Mouse (Mus musculus): ENCODE measurements at regions not wholly inside any gene's neighbourhood (a gene's known extent, or its start where the extent isn't known, plus 50 kb on each side); places are given as distances from the start of the nearest gene placed in this dataset.

- intact Hi-C loops (cut with DNase I) = no loop called here
- H3K27ac ChIP-seq = no peak overlapping the region
- TF ChIP-seq CTCF (IDR thresholded peaks at IDR 0.05) = no peak
- H3K4me3 ChIP-seq = no peak overlapping the region
- no peak for DNase-seq (ENCODE audit: extremely low spot score in 1 of 2, low spot score in 2 of 2)
Observed at GRCm38 (mm10) chr1:190334053-190334452, 163.5 kb upstream of the Prox1 start.

- no peak for TF ChIP-seq CTCF (IDR thresholded peaks at IDR 0.05)
- Histone ChIP-seq H3K4me3 (no peak overlapping the region), H3K27ac (no peak overlapping the region)
- intact Hi-C loops (cut with DNase I) = no loop called here
- DNase-seq (ENCODE audit: extremely low spot score in 1 of 2, low spot score in 2 of 2) = no peak
Observed at GRCm38 (mm10) chr1:190332001-190332400, 161.5 kb upstream of the Prox1 start.

- Histone ChIP-seq H3K4me3 (no peak overlapping the region), H3K27ac (no peak overlapping the region)
- DNase-seq (ENCODE audit: extremely low spot score in 1 of 2, low spot score in 2 of 2) = no peak
- intact Hi-C loops (cut with DNase I) = no loop called here
- TF ChIP-seq CTCF (IDR thresholded peaks at IDR 0.05) = no peak
Observed at GRCm38 (mm10) chr1:190324562-190324961, 154.0 kb upstream of the Prox1 start.

- DNase-seq (ENCODE audit: extremely low spot score in 1 of 2, low spot score in 2 of 2) = no peak
- Histone ChIP-seq H3K27ac (no peak overlapping the region), H3K4me3 (no peak overlapping the region)
- intact Hi-C loops (cut with DNase I) = no loop called here
- TF ChIP-seq CTCF (IDR thresholded peaks at IDR 0.05) = no peak
Observed at GRCm38 (mm10) chr1:190323671-190324070, 153.2 kb upstream of the Prox1 start.

DNA sequence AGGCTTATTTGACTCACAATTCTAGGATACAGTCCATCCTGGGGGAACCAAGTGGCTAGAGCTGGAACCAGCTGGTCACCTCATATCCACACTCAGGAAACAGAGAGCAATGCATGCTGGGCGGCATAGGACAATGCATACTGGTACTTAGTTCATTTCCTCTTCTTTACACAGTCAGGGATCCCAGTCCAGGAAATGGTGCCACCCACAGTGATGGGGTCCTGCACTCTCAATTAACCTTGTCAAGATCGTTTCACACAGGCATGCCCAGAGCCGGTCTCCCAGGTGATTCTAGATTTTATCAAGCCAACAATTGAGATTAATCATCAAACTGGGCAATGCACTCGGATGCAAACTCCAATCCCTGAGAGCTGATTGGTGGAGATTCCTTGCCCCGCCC is 145.7 kb upstream of the Prox1 start:
- H3K27ac ChIP-seq = no peak overlapping the region
- intact Hi-C loops (cut with DNase I) = no loop called here
- no peak overlapping the region for H3K4me3 ChIP-seq
- no peak for DNase-seq (ENCODE audit: extremely low spot score in 1 of 2, low spot score in 2 of 2)
- no peak for TF ChIP-seq CTCF (IDR thresholded peaks at IDR 0.05)

DNA sequence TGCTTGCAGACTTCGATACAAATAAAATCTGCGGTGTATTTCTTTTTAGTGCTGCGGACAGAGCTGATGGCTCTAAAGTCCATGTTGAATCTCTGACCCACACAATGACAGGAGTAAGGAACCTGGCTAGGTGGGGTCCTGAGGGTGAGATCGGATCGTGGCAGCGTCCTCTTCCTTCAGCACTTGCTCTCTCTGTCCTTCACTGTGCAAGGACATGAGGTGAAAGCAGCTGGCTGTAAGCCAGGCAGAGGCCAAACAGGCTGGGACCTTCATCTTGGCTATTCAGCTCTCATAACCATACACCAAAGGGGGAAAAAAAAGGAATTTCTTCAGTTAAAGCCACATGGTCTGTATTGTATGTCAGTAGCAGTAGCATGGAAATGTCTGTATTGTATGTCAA is 139.3 kb upstream of the Prox1 start:
- DNase-seq (ENCODE audit: extremely low spot score in 1 of 2, low spot score in 2 of 2) = no peak
- no peak for TF ChIP-seq CTCF (IDR thresholded peaks at IDR 0.05)
- H3K27ac ChIP-seq = no peak overlapping the region
- H3K4me3 ChIP-seq = no peak overlapping the region
- intact Hi-C loops (cut with DNase I) = no loop called here

DNA sequence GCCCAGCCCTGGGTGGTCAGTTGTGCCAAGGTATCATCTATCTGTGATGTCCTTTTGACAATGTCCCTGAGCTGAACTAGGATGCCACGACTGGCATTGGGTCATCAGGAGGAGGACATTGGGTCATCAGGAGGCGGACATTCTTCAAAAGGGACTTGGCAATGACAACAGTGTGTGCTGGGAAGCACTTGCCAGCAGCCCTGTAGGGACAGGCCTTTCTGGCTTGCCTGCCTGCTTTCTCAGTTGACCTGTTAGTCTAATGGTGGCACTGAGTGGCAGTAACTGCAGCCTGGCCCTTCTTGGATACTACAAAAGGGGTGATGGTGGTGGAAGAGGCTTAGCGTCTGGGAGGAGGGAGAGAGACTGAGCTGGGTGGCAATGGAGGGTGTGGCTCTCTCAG is 137.2 kb upstream of the Prox1 start:
- DNase-seq (ENCODE audit: extremely low spot score in 1 of 2, low spot score in 2 of 2) = no peak
- H3K27ac ChIP-seq = no peak overlapping the region
- intact Hi-C loops (cut with DNase I) = no loop called here
- no peak for TF ChIP-seq CTCF (IDR thresholded peaks at IDR 0.05)
- H3K4me3 ChIP-seq = no peak overlapping the region

- H3K27ac ChIP-seq = no peak overlapping the region
- intact Hi-C loops (cut with DNase I) = no loop called here
- DNase-seq (ENCODE audit: extremely low spot score in 1 of 2, low spot score in 2 of 2) = no peak
- H3K4me3 ChIP-seq = no peak overlapping the region
- TF ChIP-seq CTCF (IDR thresholded peaks at IDR 0.05) = no peak
Observed at GRCm38 (mm10) chr1:190297666-190298327, 127.3 kb upstream of the Prox1 start.

GRCm38 (mm10) chr1:190290061-190290460 is 119.5 kb upstream of the Prox1 start:
- intact Hi-C loops (cut with DNase I) = no loop called here
- DNase-seq (ENCODE audit: extremely low spot score in 1 of 2, low spot score in 2 of 2) = no peak
- Histone ChIP-seq H3K27ac (no peak overlapping the region), H3K4me3 (no peak overlapping the region)
- TF ChIP-seq CTCF (IDR thresholded peaks at IDR 0.05) = no peak

DNA sequence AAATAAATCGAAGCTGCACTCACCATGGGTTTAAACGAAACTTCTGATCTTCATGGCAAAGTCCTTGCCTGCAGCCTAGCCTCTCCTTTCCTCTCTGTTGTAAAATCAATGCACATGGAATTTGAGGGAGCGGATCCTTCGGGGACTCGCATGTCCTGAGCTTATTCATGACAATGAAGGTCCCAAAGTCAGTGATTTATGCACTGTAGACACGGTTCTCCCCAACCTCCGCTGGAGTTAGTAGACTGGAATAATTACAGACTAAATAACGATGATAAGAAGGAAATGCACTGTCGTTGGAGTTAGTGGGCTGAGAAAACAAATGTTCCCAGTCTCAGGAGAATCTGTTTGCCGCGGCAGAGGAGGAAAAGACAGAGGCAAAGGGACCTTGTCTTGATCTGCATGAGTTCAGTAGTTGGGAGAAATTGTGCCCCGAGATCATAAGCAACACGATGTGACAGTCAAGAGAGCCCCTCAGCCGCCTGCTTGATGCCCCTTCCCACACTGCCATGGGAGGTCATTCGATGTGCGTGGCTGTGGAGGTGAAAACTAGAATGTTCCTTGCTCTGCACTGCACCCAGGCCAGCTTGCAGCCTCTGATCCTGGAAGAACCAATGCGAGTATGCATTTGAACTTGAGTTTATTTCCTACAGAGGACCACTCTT is 116.1 kb upstream of the Prox1 start:
- intact Hi-C loops (cut with DNase I) = no loop called here
- TF ChIP-seq CTCF (IDR thresholded peaks at IDR 0.05) = no peak
- no peak for DNase-seq (ENCODE audit: extremely low spot score in 1 of 2, low spot score in 2 of 2)
- no peak overlapping the region for H3K4me3 ChIP-seq
- H3K27ac ChIP-seq = no peak overlapping the region

DNA sequence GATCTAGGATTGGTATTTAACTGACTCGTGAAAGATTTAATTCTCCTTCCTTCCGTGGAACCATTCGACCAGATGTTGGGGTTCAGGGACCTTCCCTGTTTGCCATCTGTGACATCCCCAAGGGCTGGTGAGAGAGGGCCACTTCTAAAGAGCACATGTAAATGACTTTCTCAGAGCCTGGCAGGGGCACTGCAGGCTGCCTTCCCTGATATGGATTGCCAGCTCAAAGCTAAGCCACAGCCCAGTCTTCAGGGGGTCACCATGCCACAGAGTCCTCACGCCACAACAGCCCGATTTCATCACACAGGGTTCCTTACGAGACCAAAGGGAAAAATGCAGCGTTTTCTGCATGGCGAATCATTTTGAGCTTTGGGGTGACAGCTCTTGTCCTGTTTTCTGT is 115.1 kb upstream of the Prox1 start:
- intact Hi-C loops (cut with DNase I) = no loop called here
- no peak for DNase-seq (ENCODE audit: extremely low spot score in 1 of 2, low spot score in 2 of 2)
- no peak for TF ChIP-seq CTCF (IDR thresholded peaks at IDR 0.05)
- H3K27ac ChIP-seq = no peak overlapping the region
- no peak overlapping the region for H3K4me3 ChIP-seq

DNA sequence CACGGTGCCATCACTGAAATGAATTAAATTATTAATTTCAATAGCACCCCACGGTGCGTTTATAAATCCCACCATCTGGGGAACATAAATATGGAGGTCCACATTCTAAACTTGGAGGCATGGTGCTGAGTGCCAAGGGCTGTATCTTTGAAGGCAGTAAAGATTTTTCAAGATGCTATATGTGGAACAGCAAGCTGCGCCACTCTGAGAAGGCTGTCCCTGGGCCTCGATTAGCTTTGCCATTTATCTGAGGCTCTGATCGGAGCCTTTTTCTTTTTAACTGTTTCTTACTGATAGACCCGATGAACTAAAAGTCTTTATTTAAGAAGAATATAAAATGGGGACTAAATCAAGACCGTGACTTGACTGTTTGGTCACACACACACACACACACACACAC is 114.5 kb upstream of the Prox1 start:
- TF ChIP-seq CTCF (IDR thresholded peaks at IDR 0.05) = no peak
- no peak overlapping the region for H3K4me3 ChIP-seq
- no peak for DNase-seq (ENCODE audit: extremely low spot score in 1 of 2, low spot score in 2 of 2)
- intact Hi-C loops (cut with DNase I) = no loop called here
- H3K27ac ChIP-seq = no peak overlapping the region

- intact Hi-C loops (cut with DNase I) = no loop called here
- DNase-seq (ENCODE audit: extremely low spot score in 1 of 2, low spot score in 2 of 2) = no peak
- Histone ChIP-seq H3K27ac (no peak overlapping the region), H3K4me3 (no peak overlapping the region)
- TF ChIP-seq CTCF (IDR thresholded peaks at IDR 0.05) = no peak
Observed at GRCm38 (mm10) chr1:190284138-190284537, 113.6 kb upstream of the Prox1 start.

Measured in left cerebral cortex, adult 2 months (tissue).